Mouse (Mus musculus) heart, postnatal 0 days (tissue): ENCODE data around the gene Hspa1l. TPM values are rescaled to one million over a fixed set of nuclear protein-coding genes. Genes with fewer than 3 reads are reported as not detected.
"Not testable (repeated sequence)": the region's sequence is repeated elsewhere in the genome, so short reads cannot be mapped to it uniquely, and the experiment has no call there.

ENCODE experiments used
- ATAC-seq: fragments of 200-750 bp; cut with Nextera tagmentation; 2 replicates; pipeline ENCODE4 v1.8.0; 2017; ENCODE audit warnings: low read depth, moderate number of reproducible peaks, moderate library complexity; ENCODE audit not compliant: insufficient read depth
- DNase-seq: peaks from one replicate; pipeline ENCODE4 v3.0.0-alpha.2; 2016; ENCODE audit warnings: low spot score
- H3K27ac ChIP-seq: fragments of 300-500 bp; sonication (generic); 2 replicates; pipeline ENCODE4 v1.5.1; 2014; ENCODE audit warnings: low read depth, mild to moderate bottlenecking
- H3K27me3 ChIP-seq: fragments of 300-500 bp; sonication (generic); 2 replicates; pipeline ENCODE4 v1.6.1; 2014; ENCODE audit warnings: low read length, mixed read lengths; ENCODE audit not compliant: control insufficient read depth, insufficient read depth
- H3K36me3 ChIP-seq: fragments of 300-500 bp; sonication (generic); replicated peaks from 2 replicates; pipeline ENCODE4 v1.6.1; 2014; ENCODE audit warnings: low read length, mixed read lengths; ENCODE audit not compliant: control insufficient read depth, insufficient read depth
- H3K4me1 ChIP-seq: fragments of 300-500 bp; sonication (generic); 2 replicates; pipeline ENCODE4 v1.6.1; 2014; ENCODE audit warnings: antibody characterized with exemption; ENCODE audit not compliant: control insufficient read depth, insufficient read depth
- H3K4me2 ChIP-seq: fragments of 300-500 bp; sonication (generic); 2 replicates; pipeline ENCODE4 v1.6.1; 2014; ENCODE audit warnings: low read depth, mild to moderate bottlenecking, low read length, moderate library complexity
- H3K4me3 ChIP-seq: fragments of 300-500 bp; sonication (generic); 2 replicates; pipeline ENCODE4 v1.5.1; 2014; ENCODE audit warnings: low read depth, low read length
- H3K9ac ChIP-seq: fragments of 300-500 bp; sonication (generic); replicated peaks from 2 replicates; pipeline ENCODE4 v1.6.1; 2014; ENCODE audit warnings: low read depth, low read length, mixed read lengths
- H3K9me3 ChIP-seq: fragments of 300-500 bp; sonication (generic); replicated peaks from 2 replicates; pipeline ENCODE4 v1.6.1; 2016; ENCODE audit warnings: low read length; ENCODE audit not compliant: control insufficient read depth
- CTCF ChIP-seq: IDR thresholded peaks from 2 replicates; pipeline ENCODE4 v1.5.1; 2016; ENCODE audit warnings: antibody characterized with exemption, control low read depth, low read depth
- EP300 ChIP-seq: IDR thresholded peaks from 2 replicates; pipeline ENCODE4 v1.6.1; 2016; ENCODE audit warnings: antibody characterized with exemption, low read depth
- WGBS: fragments of 180-500 bp; shearing (Covaris S2); extraction: QIAGEN DNeasy Blood & Tissue Kit; methylation state at CpG from one replicate; pipeline ENCODE4 v1.1.7; 2014; 5-methylcytosine and 5-hydroxymethylcytosine counted together
- polyA plus RNA-seq: library from polyadenylated mRNA; unstranded; fragments of >200 nt; fragmentation: Nextera tagmentation; extraction: Ambion mirVana; gene quantifications from 2 replicates; pipeline ENCODE4 v1.2.1, GENCODE M21; 2015
- total RNA-seq: library from RNA; depleted of rRNA; stranded (reverse); fragments of >200 nt; gene quantifications from 2 replicates; pipeline ENCODE4 v1.2.3, GENCODE M21; 2014; ENCODE audit warnings: low replicate concordance; rRNA removed

Gene Hspa1l
- total RNA-seq (3.3 and 5.1 TPM in 2 replicates), polyA plus RNA-seq (1.6 and 1.8 TPM in 2 replicates)

- Histone ChIP-seq H3K4me2 (peak within 1 kb of the TSS; percentile 60), H3K9ac (peak within 1 kb of the TSS; percentile 6; the same call in 1 of the 2 replicates), H3K4me3 (peak within 1 kb of the TSS; percentile 44), H3K27me3 (peaks cover 23% of the 10 kb centered on the region), H3K27ac (peak within 1 kb of the TSS; percentile 69)
- peak; percentile 91 for ATAC-seq
- H3K9me3 ChIP-seq, H3K4me1 ChIP-seq, H3K36me3 ChIP-seq: not testable (repeated sequence)
- WGBS: under 1% methylated on average over 25 of the region's 33 CpGs
- peak; percentile 93 for DNase-seq
Measured at GRCm38 (mm10) chr17:34972069-34972749, at the start of gene Hspa1l, which contains the start of gene Hspa1a. Gene Hspa1l, plus strand, starts transcription at chr17:34972703. Gene Hspa1a, minus strand, starts transcription at chr17:34972156.

GRCm38 (mm10) chr17:34922939-34923338 is 49.6 kb upstream of the Hspa1l start:
- DNase-seq: no peak
- Histone ChIP-seq H3K4me1 (no peaks in the 10 kb centered on the region), H3K9ac (no peak overlapping the region), H3K9me3 (no peaks in the 10 kb centered on the region), H3K4me2 (no peak overlapping the region), H3K4me3 (no peak overlapping the region), H3K27me3 (no peaks in the 10 kb centered on the region), H3K27ac (no peak overlapping the region), H3K36me3 (no peaks in the 10 kb centered on the region)
- ATAC-seq: no peak
- WGBS: 39% methylated on average over 6 of the region's 6 CpGs
- TF ChIP-seq CTCF: peak; percentile 20; the same call in 1 of the 2 replicates
- no peak for TF ChIP-seq EP300

DNA sequence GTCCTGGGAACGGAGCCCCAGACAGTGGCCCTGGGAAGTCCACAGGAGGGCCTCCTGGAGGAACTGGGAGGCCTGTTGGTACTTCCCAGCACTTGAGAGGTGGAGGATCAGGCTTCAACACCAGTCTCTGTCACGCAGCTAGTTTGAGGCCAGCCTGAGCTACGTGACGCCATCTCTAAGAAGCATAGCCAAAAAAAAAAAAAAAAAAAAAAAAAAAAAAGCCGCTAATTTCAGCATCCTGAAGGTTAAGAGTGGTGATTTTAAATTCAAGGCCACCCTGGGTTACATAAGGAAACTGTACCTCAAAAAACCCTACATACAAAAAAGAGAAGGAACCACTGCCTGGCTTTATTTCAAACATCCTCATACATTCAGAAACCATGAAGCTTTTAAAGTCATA is 48.2 kb upstream of the Hspa1l start:
- Histone ChIP-seq H3K4me1 (no peaks in the 10 kb centered on the region), H3K27ac (no peak overlapping the region), H3K9ac (no peak overlapping the region), H3K9me3 (no peaks in the 10 kb centered on the region), H3K27me3 (no peaks in the 10 kb centered on the region), H3K4me3 (no peak overlapping the region), H3K4me2 (no peak overlapping the region), H3K36me3 (no peaks in the 10 kb centered on the region)
- no peak for TF ChIP-seq EP300
- no peak for TF ChIP-seq CTCF
- no peak for DNase-seq
- no peak for ATAC-seq
- WGBS: 66% methylated on average over 5 of the region's 5 CpGs

GRCm38 (mm10) chr17:34927306-34928019 is 45.0 kb upstream of the Hspa1l start:
- ATAC-seq (no peak), DNase-seq (no peak)
- Histone ChIP-seq H3K4me3 (no peak overlapping the region), H3K36me3 (no peaks in the 10 kb centered on the region), H3K9me3 (no peaks in the 10 kb centered on the region), H3K9ac (no peak overlapping the region), H3K4me1 (peaks cover 10% of the 10 kb centered on the region; the same call in 1 of the 2 replicates), H3K27me3 (no peaks in the 10 kb centered on the region), H3K27ac (no peak overlapping the region), H3K4me2 (no peak overlapping the region)
- 82% methylated on average over 18 of the region's 18 CpGs for WGBS
- no peak for TF ChIP-seq CTCF
- no peak for TF ChIP-seq EP300

DNA sequence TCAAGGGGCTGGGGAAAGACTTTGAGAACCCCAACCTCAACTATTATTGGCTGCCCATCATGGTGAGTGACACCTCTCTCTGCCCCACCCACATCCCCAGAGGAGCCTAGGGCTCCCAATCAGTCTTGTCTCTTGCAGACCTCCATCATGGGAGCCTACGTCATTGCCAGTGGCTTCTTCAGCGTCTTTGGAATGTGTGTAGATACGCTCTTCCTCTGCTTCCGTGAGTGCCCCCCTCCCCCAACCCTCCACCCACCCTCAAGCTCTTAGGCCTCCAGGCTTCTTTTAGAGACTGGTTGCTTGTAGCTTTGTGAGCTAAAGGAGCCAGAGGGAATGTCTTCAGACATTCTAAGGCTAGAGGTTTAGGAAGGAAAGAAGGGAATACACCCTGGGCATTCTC is 43.7 kb upstream of the Hspa1l start:
- ATAC-seq (no peak), DNase-seq (no peak)
- Histone ChIP-seq H3K4me1 (peaks cover 10% of the 10 kb centered on the region; the same call in 1 of the 2 replicates), H3K9ac (no peak overlapping the region), H3K9me3 (no peaks in the 10 kb centered on the region), H3K4me3 (no peak overlapping the region), H3K27ac (no peak overlapping the region), H3K4me2 (no peak overlapping the region), H3K36me3 (no peaks in the 10 kb centered on the region), H3K27me3 (no peaks in the 10 kb centered on the region)
- no peak for TF ChIP-seq EP300
- TF ChIP-seq CTCF: no peak
- 40% methylated on average over 4 of the region's 4 CpGs for WGBS
